Mouse (Mus musculus): ENCODE measurements around the gene Olfr1480. TPM values are rescaled to one million over a fixed set of nuclear protein-coding genes. Genes with fewer than 3 reads are reported as not detected.

Olfr1480 gene
- total RNA-seq (2021) = not detected
- long read RNA-seq, experiment 1 = 0 reads
- long read RNA-seq, experiment 2 = 0 reads

GRCm38 (mm10) chr19:13527613-13528012 is at the start of gene Olfr1480:
Gene Olfr1480 (plus strand): TSS chr19:13527913.
- no peak for DNase-seq

DNA sequence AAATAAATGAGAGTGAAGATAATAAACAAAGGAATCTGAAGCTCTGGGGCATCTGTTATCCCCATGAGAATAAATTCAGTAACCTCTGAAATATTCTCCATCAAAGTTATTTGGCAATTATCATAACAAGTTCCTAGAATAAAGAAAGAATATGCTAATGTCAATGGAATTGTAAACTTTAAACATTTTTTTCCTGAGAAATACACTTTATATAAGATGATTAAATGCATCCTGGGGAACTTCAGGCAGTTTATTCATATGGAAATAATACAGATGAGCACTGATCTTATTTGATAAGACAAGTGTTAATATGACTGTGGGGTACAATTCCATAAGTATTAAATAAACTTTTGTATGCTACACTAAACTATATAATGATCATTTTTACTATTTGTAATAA is 47.6 kb upstream of the Olfr1480 start, which contains the start of gene Olfr1475:
Olfr1475 (minus strand) TSS at position 101 of the 400 bp plus-strand sequence.
- no peak for DNase-seq

- no peak for DNase-seq
These were observed 27.5 kb upstream of the Olfr1480 start, which contains the start of gene Olfr1477 for GRCm38 (mm10) chr19:13500246-13500645. Gene Olfr1477 (plus strand): TSS chr19:13500546.

Other genes with a start within 250 kb of the Olfr1480 start
- not detected for gene Olfr1465, start 212.4 kb upstream of the Olfr1480 start, total RNA-seq (2021)
- gene Olfr1466, start 189.1 kb upstream of the Olfr1480 start, total RNA-seq (2021) = not detected
- gene Olfr1467, start 165.7 kb upstream of the Olfr1480 start, total RNA-seq (2021) = not detected
- gene Olfr1469, start 120.1 kb upstream of the Olfr1480 start, total RNA-seq (2021) = not detected
- gene Olfr1471, start 84.5 kb upstream of the Olfr1480 start, total RNA-seq (2021) = not detected
- gene Olfr1472, start 71.8 kb upstream of the Olfr1480 start, total RNA-seq (2021) = not detected
- gene Olfr1474, start 58.3 kb upstream of the Olfr1480 start, total RNA-seq (2021) = not detected
- gene Olfr1475, start 47.7 kb upstream of the Olfr1480 start, total RNA-seq (2021) = not detected
- gene Olfr1477, start 27.4 kb upstream of the Olfr1480 start, total RNA-seq (2021) = not detected
- not detected for gene Olfr1484, start 55.6 kb downstream of the Olfr1480 start, total RNA-seq (2021)
- not detected for gene Olfr1487, start 89.5 kb downstream of the Olfr1480 start, total RNA-seq (2021)
- gene Olfr1489, start 103.7 kb downstream of the Olfr1480 start, total RNA-seq (2021) = not detected
- gene Olfr1490, start 123.2 kb downstream of the Olfr1480 start, total RNA-seq (2021) = not detected
- gene Olfr1491, start 169.4 kb downstream of the Olfr1480 start, total RNA-seq (2021) = not detected
- not detected for gene Olfr1493-ps1, start 195.4 kb downstream of the Olfr1480 start, total RNA-seq (2021)
- not detected for gene Olfr1494, start 211.8 kb downstream of the Olfr1480 start, total RNA-seq (2021)
- gene Olfr1495, start 236.7 kb downstream of the Olfr1480 start, total RNA-seq (2021) = not detected
- not detected for gene Olfr1496, start 250.0 kb downstream of the Olfr1480 start, total RNA-seq (2021)

Measured in adrenal gland, postnatal 10 days (tissue).